Mouse (Mus musculus) heart, postnatal 0 days (tissue): Measurements from ENCODE around the gene Amacr. TPM values are rescaled to one million over a fixed set of nuclear protein-coding genes. Genes with fewer than 3 reads are reported as not detected.

Source experiments
- ATAC-seq: fragments of 200-750 bp; cut with Nextera tagmentation; 2 replicates; pipeline ENCODE4 v1.8.0; 2017; ENCODE audit warnings: low read depth, moderate number of reproducible peaks, moderate library complexity; ENCODE audit not compliant: insufficient read depth
- DNase-seq: peaks from one replicate; pipeline ENCODE4 v3.0.0-alpha.2; 2016; ENCODE audit warnings: low spot score
- H3K27ac ChIP-seq: fragments of 300-500 bp; sonication (generic); 2 replicates; pipeline ENCODE4 v1.5.1; 2014; ENCODE audit warnings: low read depth, mild to moderate bottlenecking
- H3K27me3 ChIP-seq: fragments of 300-500 bp; sonication (generic); 2 replicates; pipeline ENCODE4 v1.6.1; 2014; ENCODE audit warnings: low read length, mixed read lengths; ENCODE audit not compliant: control insufficient read depth, insufficient read depth
- H3K36me3 ChIP-seq: fragments of 300-500 bp; sonication (generic); replicated peaks from 2 replicates; pipeline ENCODE4 v1.6.1; 2014; ENCODE audit warnings: low read length, mixed read lengths; ENCODE audit not compliant: control insufficient read depth, insufficient read depth
- H3K4me1 ChIP-seq: fragments of 300-500 bp; sonication (generic); 2 replicates; pipeline ENCODE4 v1.6.1; 2014; ENCODE audit warnings: antibody characterized with exemption; ENCODE audit not compliant: control insufficient read depth, insufficient read depth
- H3K4me2 ChIP-seq: fragments of 300-500 bp; sonication (generic); 2 replicates; pipeline ENCODE4 v1.6.1; 2014; ENCODE audit warnings: low read depth, mild to moderate bottlenecking, low read length, moderate library complexity
- H3K4me3 ChIP-seq: fragments of 300-500 bp; sonication (generic); 2 replicates; pipeline ENCODE4 v1.5.1; 2014; ENCODE audit warnings: low read depth, low read length
- H3K9ac ChIP-seq: fragments of 300-500 bp; sonication (generic); replicated peaks from 2 replicates; pipeline ENCODE4 v1.6.1; 2014; ENCODE audit warnings: low read depth, low read length, mixed read lengths
- H3K9me3 ChIP-seq: fragments of 300-500 bp; sonication (generic); replicated peaks from 2 replicates; pipeline ENCODE4 v1.6.1; 2016; ENCODE audit warnings: low read length; ENCODE audit not compliant: control insufficient read depth
- CTCF ChIP-seq: IDR thresholded peaks from 2 replicates; pipeline ENCODE4 v1.5.1; 2016; ENCODE audit warnings: antibody characterized with exemption, control low read depth, low read depth
- EP300 ChIP-seq: IDR thresholded peaks from 2 replicates; pipeline ENCODE4 v1.6.1; 2016; ENCODE audit warnings: antibody characterized with exemption, low read depth
- WGBS: fragments of 180-500 bp; shearing (Covaris S2); extraction: QIAGEN DNeasy Blood & Tissue Kit; methylation state at CpG from one replicate; pipeline ENCODE4 v1.1.7; 2014; 5-methylcytosine and 5-hydroxymethylcytosine counted together
- polyA plus RNA-seq: library from polyadenylated mRNA; unstranded; fragments of >200 nt; fragmentation: Nextera tagmentation; extraction: Ambion mirVana; gene quantifications from 2 replicates; pipeline ENCODE4 v1.2.1, GENCODE M21; 2015
- total RNA-seq: library from RNA; depleted of rRNA; stranded (reverse); fragments of >200 nt; gene quantifications from 2 replicates; pipeline ENCODE4 v1.2.3, GENCODE M21; 2014; ENCODE audit warnings: low replicate concordance

Amacr gene
- total and polyA plus RNA-seq, 2 experiments from 2014 or later = 25.5 to 25.8 TPM

- Histone ChIP-seq H3K27ac (no peak within 1 kb of the TSS), H3K27me3 (no peaks in the 10 kb centered on the region), H3K4me1 (no peaks in the 10 kb centered on the region), H3K4me3 (no peak within 1 kb of the TSS), H3K36me3 (no peaks in the 10 kb centered on the region), H3K9me3 (no peaks in the 10 kb centered on the region), H3K9ac (no peak within 1 kb of the TSS), H3K4me2 (no peak within 1 kb of the TSS)
- WGBS = 74% methylated on average over 23 of the region's 23 CpGs
- no peak for TF ChIP-seq CTCF
- no peak for TF ChIP-seq EP300
- ATAC-seq = no peak
- no peak for DNase-seq
These were observed 29.4 kb upstream of the Amacr start, which contains the start of gene C1qtnf3 for GRCm38 (mm10) chr15:10951951-10952759. TSS of gene C1qtnf3 (plus strand) at chr15:10952332.

GRCm38 (mm10) chr15:10952760-10953305 is 28.7 kb upstream of the Amacr start:
- WGBS = 51% methylated on average over 4 of the region's 4 CpGs

GRCm38 (mm10) chr15:10953465-10953864 is 28.1 kb upstream of the Amacr start:
- TF ChIP-seq EP300 = no peak
- no peak for TF ChIP-seq CTCF
- Histone ChIP-seq H3K27ac (no peak overlapping the region), H3K36me3 (no peaks in the 10 kb centered on the region), H3K4me1 (no peaks in the 10 kb centered on the region), H3K9ac (no peak overlapping the region), H3K27me3 (no peaks in the 10 kb centered on the region), H3K9me3 (no peaks in the 10 kb centered on the region), H3K4me2 (no peak overlapping the region), H3K4me3 (no peak overlapping the region)
- 62% methylated on average over 1 of the region's 1 CpGs for WGBS
- ATAC-seq (no peak), DNase-seq (no peak)

More at GRCm38 (mm10) chr15:10952760-10953305, 28.7 kb upstream of the Amacr start:
- Histone ChIP-seq H3K27me3 (no peaks in the 10 kb centered on the region), H3K4me1 (no peaks in the 10 kb centered on the region), H3K4me2 (no peak overlapping the region), H3K36me3 (no peaks in the 10 kb centered on the region), H3K9me3 (no peaks in the 10 kb centered on the region), H3K4me3 (no peak overlapping the region), H3K9ac (no peak overlapping the region), H3K27ac (no peak overlapping the region)
- TF ChIP-seq CTCF = no peak
- no peak for TF ChIP-seq EP300
- DNase-seq (no peak), ATAC-seq (no peak)

GRCm38 (mm10) chr15:10954381-10955016 is 27.1 kb upstream of the Amacr start:
- Histone ChIP-seq H3K9me3 (no peaks in the 10 kb centered on the region), H3K9ac (no peak overlapping the region), H3K4me2 (no peak overlapping the region), H3K27me3 (no peaks in the 10 kb centered on the region), H3K36me3 (no peaks in the 10 kb centered on the region), H3K27ac (no peak overlapping the region), H3K4me1 (no peaks in the 10 kb centered on the region), H3K4me3 (no peak overlapping the region)
- WGBS = 75% methylated on average over 6 of the region's 6 CpGs
- TF ChIP-seq EP300 = no peak
- no peak for TF ChIP-seq CTCF
- no peak for DNase-seq
- ATAC-seq = no peak

GRCm38 (mm10) chr15:10955156-10955555 is 26.4 kb upstream of the Amacr start:
- no peaks in the 10 kb centered on the region for H3K36me3 ChIP-seq
- DNase-seq = no peak
- no peak overlapping the region for H3K27ac ChIP-seq
- no peaks in the 10 kb centered on the region for H3K4me1 ChIP-seq
- no peak for TF ChIP-seq CTCF
- TF ChIP-seq EP300 = no peak
- no peaks in the 10 kb centered on the region for H3K9me3 ChIP-seq
- WGBS = 57% methylated on average over 5 of the region's 5 CpGs
- no peak overlapping the region for H3K4me3 ChIP-seq
- no peak overlapping the region for H3K4me2 ChIP-seq
- H3K27me3 ChIP-seq = no peaks in the 10 kb centered on the region
- no peak for ATAC-seq
- no peak overlapping the region for H3K9ac ChIP-seq
